Mouse (Mus musculus) lung, postnatal 0 days (tissue): ENCODE results near the gene Ak7. TPM values are rescaled to one million over a fixed set of nuclear protein-coding genes. Genes with fewer than 3 reads are reported as not detected.
A peak's percentile ranks its signal among the peaks of the same experiment; 100 is the strongest.

Source experiments
- ATAC-seq: fragments of 200-750 bp; cut with Nextera tagmentation; 2 replicates; pipeline ENCODE4 v1.8.0; 2017; ENCODE audit warnings: moderate library complexity
- DNase-seq: peaks from one replicate; pipeline ENCODE4 v3.0.0-alpha.2; 2016; ENCODE audit warnings: low spot score
- H3K27ac ChIP-seq: fragments of 300-500 bp; sonication (generic); 2 replicates; pipeline ENCODE4 v1.5.1; 2014; ENCODE audit warnings: antibody characterized with exemption, mild to moderate bottlenecking, low read length, mixed read lengths
- H3K27me3 ChIP-seq: fragments of 300-500 bp; sonication (generic); replicated peaks from 2 replicates; pipeline ENCODE4 v1.6.1; 2014; ENCODE audit warnings: low read length, mixed read lengths; ENCODE audit not compliant: insufficient read depth
- H3K36me3 ChIP-seq: fragments of 300-500 bp; sonication (generic); 2 replicates; pipeline ENCODE4 v1.6.1; 2014; ENCODE audit warnings: low read length, mixed read lengths; ENCODE audit not compliant: insufficient read depth
- H3K4me1 ChIP-seq: fragments of 300-500 bp; sonication (generic); 2 replicates; pipeline ENCODE4 v1.6.1; 2014; ENCODE audit warnings: antibody characterized with exemption, low read depth, low read length, mixed read lengths; ENCODE audit not compliant: insufficient read depth
- H3K4me2 ChIP-seq: fragments of 300-500 bp; sonication (generic); replicated peaks from 2 replicates; pipeline ENCODE4 v1.6.1; 2014; ENCODE audit warnings: low read depth, mild to moderate bottlenecking, low read length, moderate library complexity, mixed read lengths
- H3K4me3 ChIP-seq: fragments of 300-500 bp; sonication (generic); 2 replicates; pipeline ENCODE4 v1.5.1; 2014; ENCODE audit warnings: low read depth, low read length
- H3K9ac ChIP-seq: fragments of 300-500 bp; sonication (generic); replicated peaks from 2 replicates; pipeline ENCODE4 v1.6.1; 2014; ENCODE audit warnings: low read depth, mild to moderate bottlenecking
- H3K9me3 ChIP-seq: fragments of 300-500 bp; sonication (generic); 2 replicates; pipeline ENCODE4 v1.6.1; 2016; ENCODE audit warnings: low read length, mixed read lengths
- CTCF ChIP-seq: IDR thresholded peaks from 2 replicates; pipeline ENCODE4 v1.5.1; 2016; ENCODE audit warnings: antibody characterized with exemption, mild to moderate bottlenecking
- EP300 ChIP-seq: IDR thresholded peaks from 2 replicates; pipeline ENCODE4 v1.6.1; 2016; ENCODE audit warnings: antibody characterized with exemption, mild to moderate bottlenecking, control low read depth
- WGBS: fragments of 180-500 bp; shearing (Covaris S2); extraction: QIAGEN DNeasy Blood & Tissue Kit; methylation state at CpG from one replicate; pipeline ENCODE4 v1.1.7; 2014; 5-methylcytosine and 5-hydroxymethylcytosine counted together
- polyA plus RNA-seq: library from polyadenylated mRNA; unstranded; fragments of >200 nt; fragmentation: Nextera tagmentation; extraction: Ambion mirVana; gene quantifications from 2 replicates; pipeline ENCODE4 v1.2.1, GENCODE M21; 2015

The Ak7 gene
- polyA plus RNA-seq, 1 experiment from 2014 or later, result 3.2 TPM

DNA sequence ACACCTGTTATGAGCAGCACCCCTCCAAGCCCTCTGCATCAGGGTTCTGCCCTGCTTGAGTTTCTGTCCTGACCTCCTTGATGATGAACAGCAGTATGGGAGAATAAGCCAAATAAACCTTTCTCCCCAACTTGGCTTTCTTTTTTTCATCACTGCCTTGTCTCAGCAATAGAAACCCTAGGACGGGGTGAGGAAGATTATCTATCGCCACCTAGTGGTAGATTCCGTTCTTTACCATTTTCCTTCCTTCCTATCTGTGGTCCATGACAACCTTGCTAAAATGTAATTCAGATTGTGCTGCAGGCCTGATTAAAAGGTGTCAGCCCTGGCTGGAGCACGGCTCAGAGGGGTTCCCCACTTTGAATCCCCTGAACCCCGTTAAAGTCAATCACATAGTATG, 16.9 kb downstream of the Ak7 start:
- Histone ChIP-seq H3K4me2 (no peak overlapping the region), H3K9ac (no peak overlapping the region), H3K9me3 (no peaks in the 10 kb centered on the region), H3K27me3 (no peaks in the 10 kb centered on the region), H3K4me3 (no peak overlapping the region), H3K36me3 (no peaks in the 10 kb centered on the region), H3K4me1 (no peaks in the 10 kb centered on the region), H3K27ac (no peak overlapping the region)
- DNase-seq, result peak; percentile 69
- 3% methylated on average over 5 of the region's 5 CpGs for WGBS
- peak; percentile 82 for TF ChIP-seq CTCF
- TF ChIP-seq EP300, result no peak
- ATAC-seq, result 0 out of 2 replicates have a peak, but pooled peaks have one; percentile 26

DNA sequence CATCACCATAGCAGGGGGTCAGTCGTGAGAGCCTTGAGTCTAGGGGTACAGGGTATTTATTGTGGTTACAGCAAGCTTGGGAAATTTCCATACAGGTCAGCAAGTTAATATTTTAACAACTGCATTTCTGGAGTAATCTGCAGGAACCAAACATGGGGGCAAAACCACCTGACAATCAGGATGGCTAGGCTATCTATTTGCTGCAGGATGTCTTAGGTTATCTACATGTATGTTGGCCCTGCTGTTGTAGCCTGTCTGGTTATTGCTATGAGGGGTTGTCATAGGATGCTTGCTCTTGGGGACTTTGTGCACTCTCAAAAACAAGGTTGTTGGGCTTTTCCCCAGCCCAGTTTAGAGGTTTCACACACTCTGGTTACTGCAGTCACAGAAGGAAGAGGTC, 18.8 kb downstream of the Ak7 start:
- TF ChIP-seq EP300, result no peak
- no peak for TF ChIP-seq CTCF
- H3K9me3 ChIP-seq, result no peaks in the 10 kb centered on the region
- ATAC-seq (no peak), DNase-seq (no peak)
- H3K9ac ChIP-seq, result no peak overlapping the region
- H3K4me2 ChIP-seq, result no peak overlapping the region
- no peaks in the 10 kb centered on the region for H3K27me3 ChIP-seq
- H3K4me3 ChIP-seq, result no peak overlapping the region
- H3K27ac ChIP-seq, result no peak overlapping the region
- no peaks in the 10 kb centered on the region for H3K4me1 ChIP-seq
- no peaks in the 10 kb centered on the region for H3K36me3 ChIP-seq
- WGBS, result 50% methylated on average over 1 of the region's 1 CpGs

- 74% methylated on average over 13 of the region's 13 CpGs for WGBS
- H3K4me2 ChIP-seq, result no peak overlapping the region
- no peaks in the 10 kb centered on the region for H3K9me3 ChIP-seq
- DNase-seq, result no peak
- no peaks in the 10 kb centered on the region for H3K4me1 ChIP-seq
- H3K27me3 ChIP-seq, result no peaks in the 10 kb centered on the region
- no peak for ATAC-seq
- TF ChIP-seq CTCF, result no peak
- no peak for TF ChIP-seq EP300
- H3K36me3 ChIP-seq, result no peaks in the 10 kb centered on the region
- no peak overlapping the region for H3K9ac ChIP-seq
- no peak overlapping the region for H3K4me3 ChIP-seq
- no peak overlapping the region for H3K27ac ChIP-seq
Measured at GRCm38 (mm10) chr12:105725736-105726135, 20.0 kb downstream of the Ak7 start.

DNA sequence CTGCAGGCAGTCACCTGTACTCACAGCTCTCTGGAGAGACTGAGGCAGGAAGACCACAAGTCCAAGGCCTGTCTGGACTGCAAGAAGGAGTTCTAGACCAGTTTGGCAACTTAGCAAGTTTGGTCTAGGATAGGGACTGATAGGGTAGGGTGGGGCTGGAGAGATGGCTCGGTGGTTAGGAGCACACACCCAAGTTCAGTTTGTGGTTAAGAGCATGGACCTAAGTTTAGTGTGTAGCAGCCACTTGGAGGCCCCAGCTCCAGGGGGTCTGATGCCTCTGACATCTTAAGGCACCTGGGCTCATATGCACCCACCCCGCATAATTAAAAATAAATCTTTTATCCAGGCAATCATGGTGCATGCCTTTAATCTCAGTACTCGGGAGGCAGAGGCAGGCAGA, 21.5 kb downstream of the Ak7 start:
- no peak for TF ChIP-seq CTCF
- no peak for TF ChIP-seq EP300
- Histone ChIP-seq H3K27ac (no peak overlapping the region), H3K36me3 (no peaks in the 10 kb centered on the region), H3K4me1 (no peaks in the 10 kb centered on the region), H3K4me3 (no peak overlapping the region), H3K4me2 (no peak overlapping the region), H3K9me3 (no peaks in the 10 kb centered on the region), H3K9ac (no peak overlapping the region), H3K27me3 (no peaks in the 10 kb centered on the region)
- DNase-seq, result no peak
- 72% methylated on average over 3 of the region's 3 CpGs for WGBS
- no peak for ATAC-seq

GRCm38 (mm10) chr12:105727964-105728363, 22.2 kb downstream of the Ak7 start:
- no peak for ATAC-seq
- Histone ChIP-seq H3K9ac (no peak overlapping the region), H3K27me3 (no peaks in the 10 kb centered on the region), H3K4me1 (no peaks in the 10 kb centered on the region), H3K9me3 (no peaks in the 10 kb centered on the region), H3K4me2 (no peak overlapping the region), H3K27ac (no peak overlapping the region), H3K36me3 (no peaks in the 10 kb centered on the region), H3K4me3 (no peak overlapping the region)
- peak; percentile 54 for DNase-seq
- 31% methylated on average over 8 of the region's 8 CpGs for WGBS
- TF ChIP-seq EP300 (no peak), CTCF (peak; percentile 71)

DNA sequence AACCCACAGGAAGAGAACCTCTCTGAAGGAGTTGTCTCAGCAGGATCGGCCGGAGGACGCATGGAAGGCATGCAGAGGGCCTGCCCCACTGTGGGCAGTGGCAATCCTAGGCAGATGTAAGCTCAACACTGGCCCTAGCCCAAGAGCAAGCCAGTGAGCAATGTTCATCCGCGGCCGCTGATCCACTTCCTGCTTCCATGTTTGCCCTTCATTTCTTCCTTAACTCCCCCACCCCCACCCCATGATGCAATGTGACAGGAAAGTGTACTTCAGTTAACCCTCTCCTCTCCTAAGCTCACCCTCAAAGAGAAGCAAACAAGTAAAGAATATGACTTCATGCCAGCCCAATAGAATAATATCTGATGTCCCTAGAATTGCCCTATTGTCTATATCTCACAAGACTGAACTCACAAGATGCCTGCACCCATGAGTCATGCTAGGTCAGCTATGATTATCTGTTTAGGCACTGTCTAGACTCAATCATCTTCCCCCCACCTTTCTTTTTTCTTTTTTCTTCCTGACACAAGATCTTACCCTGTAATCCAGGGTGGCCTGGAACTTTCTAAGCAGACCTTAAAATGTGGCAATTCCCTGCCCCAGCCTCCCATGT, 25.2 kb downstream of the Ak7 start:
- ATAC-seq (no peak), DNase-seq (no peak)
- Histone ChIP-seq H3K9me3 (no peaks in the 10 kb centered on the region), H3K27me3 (no peaks in the 10 kb centered on the region), H3K4me1 (no peaks in the 10 kb centered on the region), H3K9ac (no peak overlapping the region), H3K4me3 (no peak overlapping the region), H3K27ac (no peak overlapping the region), H3K4me2 (no peak overlapping the region), H3K36me3 (no peaks in the 10 kb centered on the region)
- TF ChIP-seq CTCF (no peak), EP300 (no peak)
- WGBS, result 51% methylated on average over 6 of the region's 6 CpGs
